Mouse (Mus musculus): ENCODE measurements at regions not wholly inside any gene's neighbourhood (a gene's known extent, or its start where the extent isn't known, plus 50 kb on each side); places are given as distances from the start of the nearest gene placed in this dataset.

DNA sequence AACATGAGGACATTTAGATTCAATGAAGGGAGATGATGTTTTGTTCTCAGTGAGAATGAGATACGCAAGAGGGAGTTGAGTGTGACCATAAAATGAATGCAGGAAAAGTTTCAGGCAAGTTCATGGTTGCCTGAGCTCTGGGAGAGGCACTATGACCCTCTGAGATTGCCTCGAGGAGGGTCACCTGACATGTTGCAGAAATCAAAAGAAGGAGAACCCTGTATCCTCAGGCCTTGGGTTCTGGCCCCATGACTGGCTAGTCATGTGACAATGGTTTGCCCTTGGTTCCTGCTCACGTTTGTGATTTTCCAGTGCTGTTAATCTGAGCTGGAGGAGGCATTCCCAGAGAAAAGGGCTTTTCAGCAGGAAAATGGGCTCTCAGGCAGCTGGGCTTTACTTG, 98.9 kb downstream of the Mab21l3 start:
- no peak for DNase-seq

DNA sequence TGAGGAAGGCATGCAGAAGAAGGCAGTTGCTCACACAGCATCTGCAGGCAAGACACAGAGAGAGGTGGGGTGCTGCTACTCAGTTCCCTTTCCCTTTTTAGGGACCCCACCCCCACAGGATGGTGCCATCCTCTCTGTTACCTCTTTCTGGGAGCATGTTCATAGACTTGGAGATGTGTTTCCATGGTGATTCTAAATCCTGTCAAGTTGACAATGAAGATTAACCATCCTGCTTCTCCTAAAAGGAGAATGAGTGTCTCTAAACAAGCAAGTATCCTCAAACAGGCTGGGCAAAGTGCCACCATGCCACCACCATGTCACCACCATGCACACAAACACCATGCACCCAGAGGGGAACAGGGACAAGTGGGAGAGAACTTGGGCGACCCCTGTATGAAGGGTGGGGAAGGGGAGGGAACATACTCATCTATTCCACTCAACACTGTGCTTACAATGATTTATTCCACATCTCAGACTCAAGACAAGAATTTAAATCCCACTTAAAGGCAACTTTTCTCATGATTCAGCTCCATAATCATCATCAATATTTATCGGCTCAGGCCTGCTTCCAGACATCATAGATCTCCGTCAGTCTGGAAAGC, 99.6 kb downstream of the Mab21l3 start:
- no peak for DNase-seq

DNA sequence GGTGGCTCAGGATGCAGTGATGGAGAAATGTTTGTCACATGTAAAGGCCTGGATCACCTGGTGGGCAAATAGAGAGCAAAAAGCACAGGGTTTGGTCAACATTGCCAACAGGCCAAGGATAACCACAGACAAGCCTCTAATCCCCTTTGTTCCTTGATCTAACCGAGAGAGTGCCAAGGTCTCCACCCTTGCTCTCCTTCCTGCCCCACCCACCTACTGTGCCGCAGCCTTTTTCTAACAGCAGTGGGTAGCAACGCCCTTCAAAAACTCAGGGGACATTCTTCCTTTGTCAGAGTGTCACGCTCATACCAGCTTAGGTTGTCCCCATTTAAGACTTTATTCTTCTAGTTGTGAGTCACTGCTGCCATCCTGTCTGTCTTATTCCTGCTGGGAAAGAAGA, 100.6 kb downstream of the Mab21l3 start:
- DNase-seq, result no peak

DNA sequence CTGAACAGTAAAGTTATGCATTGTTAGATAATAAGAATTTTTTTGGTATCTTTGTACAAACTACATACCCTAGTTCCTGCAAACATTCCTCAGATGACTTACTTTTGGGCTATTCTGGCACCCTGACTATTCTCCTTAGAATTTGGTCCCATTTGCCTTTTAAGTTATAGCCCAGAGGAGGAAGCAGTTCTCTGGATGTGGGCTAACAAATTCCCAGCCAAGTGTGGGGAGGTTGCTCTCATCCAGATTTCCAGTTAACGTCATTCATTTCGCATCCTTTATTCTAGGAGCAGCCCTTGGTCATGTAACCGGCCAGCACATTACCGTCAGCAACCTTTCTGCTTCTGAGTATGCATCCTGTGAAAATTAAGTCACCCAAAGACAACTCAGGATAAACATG, 107.9 kb downstream of the Mab21l3 start:
- no peak for DNase-seq

DNA sequence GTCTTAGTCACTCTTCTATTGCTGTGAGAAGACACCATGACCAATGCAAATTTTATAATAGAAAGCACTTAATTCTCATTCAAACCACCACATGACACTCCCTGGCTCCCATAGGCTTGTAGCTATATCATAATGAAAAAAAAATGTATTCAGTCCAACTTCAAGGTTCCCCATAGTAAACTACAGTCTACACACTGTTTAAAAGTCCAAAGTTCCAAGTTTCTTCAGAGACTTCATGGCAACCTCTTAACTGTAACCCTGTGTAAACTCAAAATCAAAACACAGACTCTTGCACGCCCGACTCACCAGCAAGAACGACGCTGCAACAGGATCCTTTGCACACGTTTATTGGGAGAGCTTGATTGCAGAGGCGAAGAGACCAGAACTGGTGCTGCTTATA, 111.6 kb downstream of the Mab21l3 start:
- DNase-seq, result no peak

DNA sequence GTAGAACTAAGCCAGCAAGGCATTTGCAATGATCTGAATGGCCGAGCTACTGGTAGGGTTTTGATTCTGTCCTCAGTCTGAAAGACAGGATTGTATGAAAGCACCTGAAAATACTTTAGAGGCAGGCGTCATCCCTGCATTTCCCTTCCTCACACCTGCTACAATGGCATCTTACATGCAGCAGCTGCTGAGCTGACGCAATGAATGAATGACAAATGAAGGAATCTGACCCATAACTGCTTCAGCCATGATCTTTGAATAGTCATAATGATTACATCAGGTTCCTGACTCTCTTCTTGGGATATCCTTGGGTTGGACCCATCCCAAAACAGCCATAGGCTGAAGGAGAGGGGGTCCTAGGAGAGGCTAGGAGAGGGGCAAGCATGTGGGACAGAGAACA, 119.7 kb downstream of the Mab21l3 start:
- no peak for DNase-seq

DNA sequence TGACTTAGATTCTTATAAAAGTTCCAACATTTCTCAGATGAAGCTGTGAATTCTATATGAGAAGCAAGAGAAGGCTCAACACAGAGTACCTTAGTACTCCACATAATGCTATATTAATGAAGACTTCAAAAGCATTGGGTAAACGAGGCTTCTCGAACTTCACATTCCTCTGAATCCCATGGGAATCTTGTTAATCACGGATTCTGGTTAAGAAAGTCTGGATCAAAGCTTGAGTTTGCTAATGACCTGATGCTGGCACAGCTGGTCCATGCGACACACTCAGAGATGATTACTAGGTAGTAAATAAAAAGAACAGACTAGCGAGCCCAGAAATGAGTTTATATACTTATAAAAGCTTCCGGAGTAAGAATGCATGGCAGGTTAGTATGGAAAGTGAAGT, 118.4 kb upstream of the Atp1a1 start:
- no peak for DNase-seq

DNA sequence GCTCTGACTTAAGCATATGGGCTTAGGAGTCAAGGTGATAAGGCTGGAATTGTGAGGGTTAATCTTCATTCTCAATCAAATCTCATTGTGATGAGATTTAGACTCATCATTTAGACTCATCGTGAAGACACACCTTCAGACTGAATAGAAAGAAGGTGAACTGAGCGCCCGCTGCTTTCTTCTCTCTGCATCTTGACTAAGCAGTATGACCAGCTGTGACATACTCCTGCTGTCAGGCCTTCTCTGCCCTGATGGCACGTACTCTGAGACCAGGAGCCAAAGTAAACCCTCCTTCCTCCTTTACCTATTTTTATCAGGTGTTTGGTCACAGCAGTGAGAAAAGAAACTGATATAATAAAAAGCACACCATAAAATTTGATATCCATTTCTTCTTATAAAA, 117.5 kb upstream of the Atp1a1 start:
- DNase-seq, result no peak

DNA sequence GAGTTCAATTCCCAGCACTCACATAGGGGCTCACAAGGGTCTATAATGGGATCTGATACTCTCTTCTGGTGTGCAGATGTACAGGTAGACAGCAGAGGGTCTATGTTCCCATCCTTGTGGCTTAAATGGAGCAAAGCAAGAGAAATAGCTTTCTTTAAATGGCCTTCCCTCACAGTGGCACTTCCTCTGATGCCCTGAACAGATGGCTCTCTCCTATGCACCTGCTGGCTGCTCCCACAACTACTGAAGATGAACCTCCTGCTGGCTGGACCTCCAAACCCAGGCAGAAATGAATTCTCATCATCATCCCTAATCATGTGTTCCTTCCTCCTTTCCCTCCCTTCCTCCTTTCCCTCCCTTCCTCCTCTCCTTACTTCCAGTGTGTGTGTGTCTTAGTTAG, 110.9 kb upstream of the Atp1a1 start:
- peak; percentile 57 for DNase-seq

DNA sequence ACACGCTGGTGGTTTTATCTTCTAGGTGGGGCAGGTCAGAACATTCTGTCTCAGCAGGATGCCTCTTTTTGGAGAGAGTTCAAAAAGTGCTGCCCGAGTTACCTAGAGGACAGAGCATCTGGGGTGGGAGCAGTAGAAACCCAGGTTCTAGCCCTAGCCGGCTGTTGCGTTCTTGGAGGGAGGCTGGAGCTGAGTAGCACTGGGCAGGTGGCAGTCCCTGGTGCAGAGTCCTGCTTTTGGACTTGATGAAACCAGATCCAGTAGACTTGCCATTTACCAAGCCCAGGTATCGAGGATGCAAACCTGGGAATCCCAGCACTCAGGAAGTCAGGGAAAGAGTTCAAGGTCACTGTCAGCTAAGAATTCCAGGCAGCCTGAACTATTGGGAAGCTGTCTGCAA, 110.3 kb upstream of the Atp1a1 start:
- DNase-seq, result no peak

DNA sequence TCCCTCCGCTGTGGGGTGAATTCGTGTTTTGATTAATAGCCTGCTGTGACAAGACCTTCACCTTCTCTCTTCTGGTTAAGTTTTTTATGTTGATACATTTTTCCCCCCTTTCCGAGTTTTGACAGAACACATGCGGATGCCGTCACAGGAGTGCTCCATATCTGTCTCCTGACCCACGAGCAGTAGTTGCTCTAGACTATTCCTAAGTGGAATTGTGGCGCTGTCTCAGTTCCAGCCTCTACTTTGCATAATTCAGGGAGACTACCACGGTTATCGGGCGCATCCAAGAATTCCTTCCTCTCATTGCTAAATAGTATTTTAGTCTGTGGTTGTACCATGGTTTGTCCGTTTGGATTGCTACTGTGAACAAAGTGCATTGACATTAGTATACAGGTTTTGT, 109.2 kb upstream of the Atp1a1 start:
- no peak for DNase-seq

DNA sequence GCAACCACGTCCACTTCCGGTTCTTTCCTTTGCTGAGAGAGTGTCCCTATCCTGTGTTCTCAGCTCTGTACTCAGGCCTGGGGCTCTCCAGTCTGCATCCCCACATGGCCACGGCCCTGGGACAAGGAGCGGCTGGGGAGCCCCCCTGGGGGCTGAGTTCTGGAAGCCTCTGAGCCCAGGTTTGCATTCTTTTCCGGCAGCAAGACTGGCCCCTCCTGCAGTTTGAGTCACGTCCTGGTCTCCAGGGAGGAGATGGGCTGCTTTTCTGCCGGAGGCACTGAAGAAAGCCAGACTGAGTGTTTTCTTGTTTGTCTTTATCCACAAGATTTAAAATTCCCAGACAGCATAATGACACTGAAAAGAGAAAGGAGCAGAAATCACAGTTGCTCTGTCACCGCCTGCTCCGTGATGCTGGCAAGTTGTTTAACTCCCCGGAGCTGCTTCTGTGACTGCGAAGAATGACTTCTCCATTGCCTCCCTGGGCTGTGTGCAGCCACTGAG, 108.7 kb upstream of the Atp1a1 start:
- DNase-seq, result no peak

DNA sequence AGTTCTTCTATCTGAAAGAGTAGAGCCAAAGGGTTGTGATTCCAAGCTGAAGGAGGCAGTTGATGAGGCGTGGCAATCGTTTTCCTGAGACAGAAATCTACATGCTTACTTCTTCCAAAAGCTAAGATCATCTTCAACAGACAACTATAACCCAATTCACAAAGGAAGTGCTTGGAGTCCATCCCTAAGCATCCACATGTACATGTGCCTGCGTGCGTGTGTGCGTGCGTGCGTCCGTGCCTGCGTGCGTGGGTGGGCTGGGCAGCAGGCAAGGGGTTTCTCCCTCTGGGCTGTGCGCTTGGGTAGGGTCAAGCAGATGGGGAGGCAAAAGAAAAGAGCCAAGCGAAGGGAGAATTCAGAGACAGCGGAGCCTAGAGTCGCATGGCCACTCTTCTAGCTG, 108.2 kb upstream of the Atp1a1 start:
- DNase-seq, result no peak

DNA sequence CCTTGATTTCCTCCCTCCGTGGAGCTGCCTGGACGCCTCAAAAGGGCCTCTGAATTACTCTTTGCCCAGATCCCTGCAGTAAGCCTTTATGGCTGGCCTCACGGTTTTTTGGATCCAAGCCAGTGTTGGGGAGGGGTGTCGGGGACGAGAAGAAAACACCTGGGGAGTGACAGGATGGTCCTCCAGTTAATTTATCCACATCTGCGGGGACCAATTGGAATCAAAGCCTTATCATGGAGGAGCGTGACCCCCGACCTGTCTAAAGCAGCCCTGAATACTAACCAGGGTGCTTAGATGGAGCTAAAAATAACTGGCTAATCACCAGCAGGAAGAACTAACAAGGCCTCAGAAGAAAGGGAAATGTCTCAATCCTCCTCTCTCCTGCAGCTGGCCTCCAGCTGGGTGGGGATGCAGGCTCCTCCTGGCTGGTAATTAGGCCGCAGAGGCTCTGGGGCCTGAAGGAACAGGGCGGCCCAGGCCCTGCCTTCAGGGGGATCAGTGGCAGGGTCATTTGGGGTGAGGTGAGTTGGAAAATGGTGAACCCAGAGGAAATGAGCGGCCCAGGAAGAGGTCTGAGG, 107.2 kb upstream of the Atp1a1 start:
- DNase-seq, result peak; percentile 51

DNA sequence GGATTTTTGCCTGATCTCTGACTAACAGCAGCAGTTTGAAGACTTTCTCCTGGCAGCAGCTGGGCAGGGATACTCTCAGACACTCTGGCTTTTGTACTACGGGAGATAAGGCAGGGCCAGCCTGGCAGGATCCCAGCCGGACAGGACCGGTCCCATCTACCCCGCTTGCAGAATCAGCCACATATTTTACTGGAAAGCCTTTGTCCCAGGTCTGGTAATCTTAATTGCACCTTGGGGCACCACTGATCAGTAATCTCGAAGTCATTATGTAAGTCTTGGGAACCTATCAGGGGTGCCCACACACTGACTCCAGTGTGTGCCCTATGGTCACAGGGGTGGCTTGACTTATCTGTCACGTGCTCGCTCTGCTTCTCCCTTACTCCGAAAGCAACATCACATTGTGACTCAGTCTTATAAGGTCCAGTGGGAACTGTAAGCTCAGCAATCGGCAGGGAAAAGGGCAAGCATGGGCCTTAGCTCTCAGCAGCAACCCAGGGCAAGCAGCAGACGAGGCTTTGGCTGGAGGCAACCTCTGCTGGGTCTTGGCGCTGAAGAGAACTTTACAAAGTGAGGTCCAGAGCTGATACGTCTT, 105.0 kb upstream of the Atp1a1 start:
- DNase-seq, result peak; percentile 56

DNA sequence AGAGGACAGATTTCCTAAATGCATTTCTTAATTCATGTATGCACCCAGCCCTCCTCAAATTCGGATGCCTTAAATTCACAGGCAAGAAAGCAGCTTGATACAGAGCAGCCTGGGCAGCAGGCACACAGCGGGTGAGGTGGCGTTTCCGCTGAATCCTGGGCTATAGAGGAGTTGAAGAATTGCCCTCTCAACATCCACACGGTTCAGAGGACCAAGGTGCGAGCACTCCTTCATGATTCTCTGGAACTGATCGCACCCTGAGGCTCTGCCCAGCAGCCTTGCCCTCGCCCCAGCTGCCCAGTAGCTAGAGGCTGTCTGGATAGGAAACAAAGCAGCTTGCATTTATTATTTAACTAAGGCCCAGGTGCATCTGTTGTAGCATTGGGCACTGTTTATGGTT, 104.3 kb upstream of the Atp1a1 start:
- DNase-seq, result peak; percentile 72

DNA sequence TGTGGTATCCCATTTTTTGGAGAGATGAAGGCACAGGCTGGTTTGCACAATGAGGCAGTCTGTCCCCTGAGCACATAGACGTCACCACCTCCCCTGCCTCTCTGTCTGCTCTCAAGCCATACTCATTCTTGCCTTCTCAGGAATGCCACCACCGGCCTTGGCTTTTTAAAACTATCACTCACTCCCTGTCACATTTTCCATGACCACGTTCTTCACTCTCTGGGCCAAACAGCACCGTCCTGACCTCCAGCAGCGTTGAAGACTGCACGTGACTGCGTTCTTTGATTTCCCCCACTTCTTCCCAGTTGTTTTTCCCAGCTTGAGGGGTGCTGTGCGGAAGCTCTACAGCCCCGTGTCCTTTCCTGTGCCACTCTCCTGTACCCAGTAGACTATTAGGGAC, 100.4 kb upstream of the Atp1a1 start:
- DNase-seq, result peak; percentile 10

DNA sequence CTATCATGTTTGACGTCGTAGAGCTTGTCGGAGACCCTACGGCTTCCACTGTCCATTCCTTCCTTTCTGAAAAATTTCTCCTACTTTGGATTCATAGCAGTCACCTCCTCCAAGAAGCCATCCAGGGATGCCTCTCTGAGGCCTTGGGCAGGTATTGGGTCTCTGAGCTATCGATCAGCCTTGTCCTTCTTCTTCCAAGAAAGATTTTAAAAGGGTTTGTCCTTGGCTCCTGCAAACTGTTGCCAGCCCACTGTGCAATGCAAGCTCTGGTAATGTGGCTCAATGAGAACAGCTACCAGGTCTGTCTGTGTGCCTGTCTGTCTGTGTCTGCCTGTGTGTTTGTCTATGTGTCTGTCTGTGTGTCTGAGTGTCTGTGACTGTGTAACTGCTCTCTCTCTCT, 99.8 kb upstream of the Atp1a1 start:
- DNase-seq, result no peak

DNA sequence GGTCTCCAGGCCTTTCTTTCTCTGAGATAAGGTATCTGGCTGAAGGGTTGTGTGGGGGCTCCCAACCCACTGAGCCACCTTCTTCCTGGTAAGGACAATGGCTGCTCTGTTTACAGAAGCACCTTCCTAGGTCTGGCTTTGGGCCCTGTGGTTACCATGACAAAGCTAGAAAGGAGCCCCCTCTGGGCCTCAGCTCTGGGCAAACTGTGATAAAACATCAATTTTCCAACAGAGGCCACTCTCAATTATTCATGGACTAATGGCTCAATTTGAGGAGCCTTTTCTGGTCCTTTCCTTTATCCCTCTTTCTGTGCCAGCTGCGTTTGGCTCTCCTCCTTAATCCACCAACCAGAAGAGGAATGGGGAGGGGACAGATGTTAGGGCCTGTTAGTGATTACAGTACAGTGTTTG, 97.3 kb upstream of the Atp1a1 start:
- DNase-seq, result peak; percentile 49

DNA sequence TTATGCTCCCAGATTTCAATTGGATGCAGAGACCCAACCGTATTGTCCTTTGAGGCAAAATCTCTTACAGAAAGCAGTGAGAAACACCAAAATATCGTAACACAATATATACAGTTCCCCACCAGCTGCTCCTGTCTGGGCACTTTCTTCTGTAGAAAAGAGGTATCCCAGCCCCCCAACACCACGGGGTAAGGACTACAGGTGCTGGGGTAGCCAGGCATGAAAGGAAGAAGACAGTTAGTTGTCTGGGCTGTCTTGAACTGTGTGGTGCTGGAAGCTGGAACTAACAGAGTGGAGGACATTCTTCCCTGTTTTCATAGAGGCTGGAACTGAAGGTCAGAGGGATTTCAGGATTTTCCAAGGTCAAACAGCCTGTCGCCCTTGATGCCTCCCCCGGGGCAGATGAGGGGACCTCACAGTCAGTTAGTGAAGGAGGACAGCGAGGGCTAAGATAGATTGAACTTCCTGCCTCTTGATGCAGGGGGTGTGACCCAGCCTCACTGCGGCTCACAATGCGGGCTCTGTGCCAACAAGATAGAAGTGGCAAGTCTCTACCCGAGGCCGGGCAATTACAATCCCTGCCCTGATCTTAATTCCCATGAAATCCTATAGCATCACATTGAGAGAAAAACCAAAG, 96.6 kb upstream of the Atp1a1 start:
- peak; percentile 67 for DNase-seq

DNA sequence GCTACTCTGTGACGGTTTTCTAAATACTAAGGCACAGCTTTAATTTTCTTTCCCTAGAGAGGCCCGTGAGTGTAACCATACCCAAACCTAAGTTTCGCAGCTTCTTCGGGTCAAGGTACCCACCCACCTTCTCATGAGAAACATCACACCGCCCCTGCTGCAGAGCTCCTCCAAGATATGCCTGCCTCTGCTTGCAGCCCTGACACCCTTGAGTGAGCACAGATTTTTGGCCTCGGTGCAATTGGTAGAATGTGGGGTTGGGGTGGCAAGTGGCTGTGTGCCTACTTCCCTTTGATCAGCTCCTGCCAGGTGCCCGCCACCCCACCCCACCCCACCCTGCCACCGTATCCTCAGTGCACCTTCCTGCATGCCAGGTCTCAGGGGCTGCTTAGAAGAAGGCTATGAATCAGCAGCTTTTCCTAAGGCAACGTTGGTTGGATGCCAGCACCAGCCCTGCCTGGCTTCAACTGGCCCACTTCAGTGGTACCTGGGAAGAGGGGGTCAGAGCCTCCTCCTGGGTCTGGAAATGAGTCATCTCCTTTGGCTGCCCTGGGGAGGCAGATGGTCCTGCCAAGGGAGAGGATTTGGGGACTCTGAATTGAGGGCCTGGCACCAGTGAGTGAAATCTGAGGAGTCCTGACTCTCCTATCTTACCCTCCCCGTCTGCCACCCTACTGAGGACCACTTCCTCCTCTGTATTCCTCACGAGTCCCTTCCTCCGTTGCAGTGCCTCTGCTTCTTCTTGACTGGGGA, 95.6 kb upstream of the Atp1a1 start:
- peak; percentile 99 for DNase-seq

DNA sequence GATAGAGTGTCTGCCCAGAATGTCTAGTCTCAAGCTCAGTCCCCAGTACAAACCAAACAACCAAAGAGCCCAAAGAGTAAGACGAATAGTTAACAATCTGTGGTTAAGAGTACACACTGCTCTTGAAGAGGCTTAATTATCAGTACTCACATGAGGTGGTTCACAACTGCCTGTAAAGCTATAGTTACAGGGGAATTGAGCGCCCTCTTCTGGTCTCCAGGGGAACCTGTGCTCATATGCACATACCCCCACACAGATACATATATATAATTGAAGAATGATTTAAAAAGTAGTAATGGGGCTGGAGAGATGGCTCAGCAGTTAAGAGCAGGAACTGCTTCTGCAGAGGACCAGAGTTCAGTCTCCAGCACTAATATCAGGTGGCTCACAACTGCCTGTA, 92.3 kb upstream of the Atp1a1 start:
- DNase-seq, result peak; percentile 22

DNA sequence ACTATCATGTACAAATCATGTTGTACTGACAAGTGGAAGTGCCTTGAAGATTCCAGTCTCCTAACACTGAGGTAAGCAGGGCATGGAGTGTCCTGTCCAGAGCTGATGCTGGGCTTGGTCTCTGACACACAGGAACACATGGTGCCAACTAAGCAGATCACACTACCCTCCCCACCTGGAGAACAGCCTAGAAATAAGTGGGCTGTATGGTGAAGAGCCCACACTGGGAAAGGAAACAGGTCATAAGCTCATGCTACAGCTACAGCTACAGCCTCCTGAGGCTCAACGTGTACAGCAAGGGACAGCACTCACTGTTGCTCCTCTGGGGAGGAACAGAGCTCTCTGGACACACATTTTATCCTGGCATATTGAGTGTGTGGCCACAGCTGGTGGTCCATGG, 89.8 kb upstream of the Atp1a1 start:
- peak; percentile 54 for DNase-seq

All from cerebellum, adult 9-11 months (tissue).